Mouse (Mus musculus): ENCODE data around the gene Insm1.

- TF ChIP-seq GATA1 (IDR thresholded peaks at IDR 0.05; ENCODE audit: low read length) (no peak), TAL1 (IDR thresholded peaks at IDR 0.05; ENCODE audit: low read length) (no peak)
These were observed 7.0 kb upstream of the Insm1 start for GRCm38 (mm10) chr2:146214715-146215114.

Data from erythroblast, embryonic 14.5 days (primary cell).